Mouse (Mus musculus) gastrocnemius, postnatal 14 days (tissue): ENCODE results near the gene Siva1. TPM values are rescaled to one million over a fixed set of nuclear protein-coding genes. Genes with fewer than 3 reads are reported as not detected.

Experiments
- DNase-seq: peaks from one replicate; pipeline ENCODE4 v3.0.0; 2021; ENCODE audit warnings: mixed read lengths
- intact Hi-C: fragments of 180-260 bp; cut with DNase I; formaldehyde crosslinking; loops from one replicate; pipeline ENCODE4 v1.15.1; 2025; ENCODE audit warnings: low total_unique reads
- long read RNA-seq, 2 experiments: library from polyadenylated mRNA; stranded (forward); transcript quantifications; one replicate each; pipeline ENCODE4 v2.0.0; 2021
- total RNA-seq, 2 experiments: library from RNA; stranded (reverse); gene quantifications; 2 replicates each; pipeline ENCODE4 v1.2.3; 2021

Gene Siva1
- total RNA-seq, result 10 to 100 TPM; 16.9 to 18.7 TPM
- long read RNA-seq, experiment 1, transcript Siva1-201 (4 exons, 924 nt), result major isoform, 14 of 15 reads
- long read RNA-seq, experiment 1, partial matches to known transcripts, result 0 of 15 reads
- long read RNA-seq, experiment 1, other reads (novel, unspliced or antisense), result 1 of 15 reads
- long read RNA-seq, experiment 2, transcript Siva1-201 (4 exons, 924 nt), result major isoform, 23 of 25 reads
- long read RNA-seq, experiment 2, partial matches to known transcripts, result 0 of 25 reads
- long read RNA-seq, experiment 2, other reads (novel, unspliced or antisense), result 0 of 25 reads

GRCm38 (mm10) chr12:112644180-112644854 is at the start of gene Siva1:
Gene Siva1, plus strand, starts transcription at chr12:112644679.
- DNase-seq, result peak; percentile 100
- intact Hi-C loops, result no loop called here

DNA sequence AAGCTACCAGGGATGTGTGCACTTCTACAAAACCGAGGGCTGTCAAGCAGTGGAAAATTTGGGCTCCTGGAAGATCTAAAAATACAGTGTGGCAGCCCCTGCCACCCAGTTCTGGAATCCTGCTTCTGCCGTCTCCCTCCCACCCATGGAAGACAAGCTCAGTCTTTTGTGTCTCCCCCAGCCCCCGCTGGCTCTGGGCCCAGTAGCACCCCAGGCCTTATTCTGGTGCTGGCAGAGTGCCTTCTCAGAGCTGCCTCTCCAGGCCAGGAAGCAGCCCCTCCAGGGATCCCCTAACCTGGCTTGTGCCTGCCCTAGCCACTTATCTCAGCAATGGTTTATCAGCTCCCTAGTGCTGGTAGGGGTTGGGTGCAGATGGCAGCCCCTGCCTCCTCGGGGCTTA is 49.5 kb upstream of the Siva1 start:
- intact Hi-C loops, result no loop called here

GRCm38 (mm10) chr12:112595626-112596025 is 48.9 kb upstream of the Siva1 start:
- DNase-seq, result peak; percentile 76
- intact Hi-C loops, result no loop called here

More for the DNA sequence above, 49.5 kb upstream of the Siva1 start:
- DNase-seq, result no peak

DNA sequence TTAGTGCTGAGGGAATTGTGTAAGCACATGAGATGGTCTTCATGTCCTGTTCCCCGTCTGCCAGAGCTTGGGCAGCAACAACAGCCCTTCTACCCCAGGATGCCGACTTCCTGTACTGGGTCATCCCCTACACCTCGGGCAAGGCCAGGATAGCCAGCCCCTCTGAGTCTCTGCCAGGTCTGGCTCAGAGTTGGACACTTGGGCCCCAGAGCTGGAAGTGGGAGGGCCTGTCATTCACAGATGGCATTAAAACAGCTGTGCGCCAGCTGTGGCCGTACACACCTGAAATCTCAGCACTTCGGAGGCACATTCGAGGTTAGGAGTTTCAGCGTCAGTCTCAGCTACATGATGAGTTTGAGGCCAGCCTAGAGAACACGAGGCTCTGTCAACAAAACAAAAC is 48.0 kb upstream of the Siva1 start:
- intact Hi-C loops, result no loop called here
- peak; percentile 43 for DNase-seq

DNA sequence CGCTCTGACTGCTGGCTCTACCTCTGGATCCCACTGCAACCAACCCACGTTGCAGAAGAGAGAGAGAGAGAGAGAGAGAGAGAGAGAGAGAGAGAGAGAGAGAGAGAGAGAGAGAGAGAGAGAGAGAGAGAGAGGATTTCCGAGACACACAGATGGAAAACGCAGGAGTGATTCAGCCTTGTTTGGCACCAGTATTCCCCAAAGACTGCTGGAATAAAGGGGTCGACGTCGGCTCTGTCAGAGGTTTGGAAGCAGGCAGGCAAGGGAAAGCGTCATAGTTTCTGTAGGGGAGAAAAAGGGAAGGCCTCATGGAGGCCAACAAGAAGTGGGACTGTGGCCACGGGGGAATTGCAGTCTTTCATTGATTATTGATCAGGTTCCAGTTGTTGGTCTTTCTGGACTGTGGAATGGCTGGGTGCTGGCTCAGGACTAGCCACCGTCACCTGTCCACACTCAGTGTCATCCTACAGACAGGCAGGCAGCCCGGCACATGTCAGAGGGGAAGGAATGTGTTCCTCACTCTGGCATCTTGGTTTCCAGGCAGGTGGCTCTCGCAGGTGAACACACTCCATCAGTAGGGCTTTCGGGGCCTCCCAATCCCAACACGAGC is 47.5 kb upstream of the Siva1 start:
- intact Hi-C loops, result no loop called here

GRCm38 (mm10) chr12:112597618-112598017 is 46.9 kb upstream of the Siva1 start:
- peak; percentile 72 for DNase-seq
- intact Hi-C loops, result no loop called here

More for the DNA sequence above, 47.5 kb upstream of the Siva1 start:
- no peak for DNase-seq

DNA sequence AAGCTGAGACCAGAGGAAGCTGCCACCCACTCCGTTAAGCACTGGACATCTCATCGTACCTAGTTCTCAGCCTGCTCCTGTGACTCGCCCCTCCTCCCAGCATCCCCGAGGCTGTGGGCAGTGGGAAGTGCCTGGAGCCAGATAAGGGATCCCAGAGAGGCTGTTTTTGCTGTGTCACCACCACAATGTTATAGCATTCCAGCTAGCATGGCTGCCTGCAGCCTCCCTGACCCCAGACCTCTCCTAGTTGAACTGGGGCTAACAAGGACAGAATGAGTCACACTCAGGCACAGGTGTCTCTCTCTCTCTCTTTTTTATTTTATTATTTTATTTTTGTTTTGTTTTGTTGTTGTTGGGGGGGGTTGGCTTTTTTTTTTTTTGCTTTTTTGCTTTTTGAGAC is 45.3 kb upstream of the Siva1 start:
- no peak for DNase-seq
- intact Hi-C loops, result no loop called here

DNA sequence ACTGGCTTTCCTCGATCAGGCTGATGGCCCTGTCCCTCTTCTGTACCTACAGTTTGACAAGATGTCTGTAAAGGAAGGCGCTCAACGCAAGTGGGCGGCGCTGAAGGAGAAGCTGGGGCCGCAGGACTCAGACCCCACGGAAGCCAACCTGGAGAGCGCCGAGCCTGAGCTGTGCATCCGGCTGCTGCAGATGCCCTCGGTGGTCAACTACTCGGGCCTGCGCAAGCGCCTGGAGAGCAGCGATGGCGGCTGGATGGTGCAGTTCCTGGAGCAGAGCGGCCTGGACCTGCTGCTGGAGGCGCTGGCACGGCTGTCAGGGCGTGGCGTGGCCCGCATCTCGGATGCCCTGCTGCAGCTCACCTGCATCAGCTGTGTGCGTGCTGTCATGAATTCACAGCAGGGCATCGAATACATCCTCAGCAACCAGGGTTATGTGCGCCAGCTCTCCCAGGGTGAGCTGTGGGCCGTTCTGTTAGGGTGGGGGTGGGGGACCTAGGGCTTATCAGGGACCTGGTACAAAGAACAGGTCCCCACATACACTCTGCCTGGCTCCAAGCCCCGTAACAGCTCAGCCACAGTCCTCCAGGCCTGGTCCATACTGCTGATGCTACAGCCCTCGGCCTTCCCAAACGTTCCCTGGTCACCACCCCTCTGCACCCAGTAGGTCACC is 44.4 kb upstream of the Siva1 start:
- intact Hi-C loops, result no loop called here
- DNase-seq, result no peak

GRCm38 (mm10) chr12:112604022-112604421 is 40.5 kb upstream of the Siva1 start:
- no peak for DNase-seq
- intact Hi-C loops, result no loop called here

GRCm38 (mm10) chr12:112604709-112605649 is 39.5 kb upstream of the Siva1 start:
- peak; percentile 78 for DNase-seq
- intact Hi-C loops, result no loop called here

- intact Hi-C loops, result no loop called here
- peak; percentile 82 for DNase-seq
Measured at GRCm38 (mm10) chr12:112605766-112606165, 38.7 kb upstream of the Siva1 start.

- intact Hi-C loops, result no loop called here
- DNase-seq, result peak; percentile 41
Measured at GRCm38 (mm10) chr12:112606998-112607397, 37.5 kb upstream of the Siva1 start.

DNA sequence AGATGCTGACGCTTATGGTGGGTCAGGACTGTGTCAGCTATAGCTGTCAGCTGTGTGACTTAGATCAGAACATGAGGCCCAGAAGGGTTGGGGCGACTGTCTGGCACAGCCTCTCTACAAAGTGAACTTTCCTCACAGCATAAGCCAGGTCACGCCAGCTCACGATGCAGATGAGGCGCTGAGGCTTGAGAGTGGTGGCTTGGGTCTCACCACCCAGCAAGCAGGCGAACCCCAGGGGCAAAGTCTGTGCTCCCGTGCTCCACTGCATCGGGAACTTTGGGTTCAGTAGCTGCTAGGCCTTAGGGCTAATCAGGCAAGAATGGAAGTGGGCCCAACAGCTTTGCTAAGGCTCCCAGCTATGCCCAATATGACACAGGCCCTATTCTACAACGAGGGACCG is 35.4 kb upstream of the Siva1 start:
- intact Hi-C loops, result no loop called here
- no peak for DNase-seq

DNA sequence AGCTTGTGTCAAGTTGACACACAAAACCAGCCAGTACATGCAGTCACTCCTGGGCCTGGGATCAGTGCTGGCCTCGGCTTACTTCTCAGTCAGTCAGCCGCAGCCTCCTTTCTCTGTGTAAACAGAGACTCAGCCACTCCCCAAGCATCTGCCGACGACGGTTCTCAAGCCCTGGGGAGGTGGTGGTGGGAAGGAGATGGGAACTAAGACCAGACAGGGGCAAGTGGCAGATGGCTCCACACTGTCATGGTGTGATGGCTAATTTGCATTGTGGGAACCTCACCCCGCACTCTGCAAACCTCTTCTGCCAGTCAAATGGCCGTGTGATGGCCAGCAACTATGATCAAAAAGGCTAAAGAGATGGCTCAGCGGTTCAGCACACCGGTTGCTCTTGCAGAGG is 27.8 kb upstream of the Siva1 start:
- intact Hi-C loops, result no loop called here
- no peak for DNase-seq

DNA sequence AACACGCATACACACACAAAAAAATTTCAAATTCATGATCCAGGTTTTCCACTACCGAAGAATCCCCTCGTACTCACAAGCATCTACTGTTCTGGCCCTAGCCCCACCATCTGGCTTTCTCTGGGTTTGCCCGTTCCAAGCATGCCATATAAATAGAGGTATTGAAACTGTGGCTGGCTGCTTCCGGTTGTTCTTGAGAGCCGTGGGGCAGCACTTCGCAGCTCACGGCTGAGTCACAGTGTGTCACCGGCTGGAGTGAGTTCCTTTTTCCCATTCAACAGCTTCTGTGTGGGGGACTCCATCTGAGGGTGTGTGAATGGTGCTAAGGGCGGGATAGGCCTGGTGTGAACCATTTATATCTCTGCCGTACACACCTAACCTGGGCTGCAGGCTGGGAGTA is 27.3 kb upstream of the Siva1 start:
- intact Hi-C loops, result no loop called here
- DNase-seq, result no peak

DNA sequence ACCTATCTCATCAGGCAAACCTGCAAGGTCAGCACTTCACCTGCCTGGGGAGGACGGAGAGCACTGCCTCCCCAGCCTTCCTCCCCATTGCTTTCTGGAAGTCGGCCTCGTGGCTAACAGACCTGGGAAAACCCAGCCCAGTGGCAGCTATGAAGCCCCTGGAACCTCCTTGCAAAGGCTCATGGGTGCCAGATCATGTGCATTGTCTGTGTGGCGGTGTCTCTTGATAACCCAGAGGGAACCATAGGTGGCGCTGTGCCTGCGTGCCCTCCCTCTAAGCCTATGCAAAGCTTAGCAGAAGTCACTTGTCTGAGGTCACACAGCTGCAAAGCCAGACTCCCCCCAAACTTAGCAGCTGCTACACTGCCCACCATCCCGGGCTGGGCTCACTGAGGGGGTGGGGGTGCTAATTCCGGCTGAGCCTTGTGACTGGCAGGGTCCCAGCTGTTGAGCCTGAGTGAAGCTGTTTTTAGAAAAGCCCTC is 26.5 kb upstream of the Siva1 start:
- DNase-seq, result peak; percentile 79
- intact Hi-C loops, result no loop called here

DNA sequence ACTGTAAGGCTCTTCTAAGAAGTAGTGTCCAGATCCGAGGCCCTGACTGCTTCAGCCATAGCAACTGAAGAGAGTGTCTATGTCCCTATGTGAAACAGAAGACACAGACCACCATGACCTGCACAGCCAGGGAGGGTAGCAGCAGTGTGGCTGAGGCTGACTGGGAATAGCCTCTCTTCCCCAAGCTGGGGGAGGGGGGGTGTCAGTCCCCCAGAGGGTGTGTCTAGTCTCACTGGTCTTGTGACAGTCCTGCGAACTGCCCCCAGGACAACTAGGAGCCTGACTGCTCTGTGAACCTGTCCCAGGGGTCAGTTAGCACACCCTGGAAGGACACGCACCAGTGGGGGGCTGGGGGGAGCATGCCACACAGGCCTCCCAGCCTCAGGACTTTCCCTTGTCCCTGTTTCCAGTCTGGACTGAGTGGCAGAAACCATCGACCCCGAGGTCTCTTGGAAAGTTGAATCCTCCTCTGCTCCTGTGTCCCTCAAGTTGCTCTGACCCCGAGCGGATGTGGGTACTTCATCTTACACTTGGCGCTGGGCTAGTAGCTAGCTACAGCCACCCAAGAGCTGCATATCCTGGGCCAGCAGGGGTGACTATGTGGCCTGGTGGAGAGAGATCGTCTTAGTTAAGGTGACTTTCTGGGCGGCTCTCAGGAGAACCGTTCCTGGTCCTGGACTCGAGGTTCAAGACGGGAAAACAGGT is 25.3 kb upstream of the Siva1 start:
- intact Hi-C loops, result no loop called here
- DNase-seq, result peak; percentile 67

GRCm38 (mm10) chr12:112619686-112620353 is 24.7 kb upstream of the Siva1 start, which contains the start of gene Adssl1:
Gene Adssl1, plus strand, starts transcription at chr12:112620045.
- DNase-seq, result peak; percentile 82
- intact Hi-C loops, result no loop called here
